ENCODE assay signal across 39 mouse cellular contexts in the genomic region with DNA sequence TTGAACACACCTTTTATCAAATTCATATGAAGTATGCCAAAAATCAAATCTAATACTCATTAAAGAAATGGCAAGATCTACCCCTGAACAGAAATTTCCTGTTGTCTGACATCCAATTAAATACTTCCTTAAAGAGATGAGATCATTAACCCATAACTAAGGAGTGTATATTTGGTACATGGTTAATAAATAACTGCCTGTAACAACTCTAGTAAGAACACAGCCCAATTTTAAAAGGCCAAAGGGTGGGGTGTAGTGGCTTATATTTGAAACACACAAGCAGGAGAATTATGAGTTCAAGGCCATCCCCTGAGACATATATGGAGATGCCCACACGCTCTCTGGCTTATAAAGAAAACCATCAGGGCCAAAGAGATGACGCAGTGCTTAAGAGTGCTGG. TPM values are rescaled to one million over a fixed set of nuclear protein-coding genes. Genes with fewer than 3 reads are reported as not detected.
"Had no signal": no experiment of that assay in that cellular context is flagged by ENCODE, and none has a peak within 500 bp of the region (broad histone marks: within the 10 kb centered on the region; RNA-seq: fewer than 3 reads in every experiment).

No protein-coding gene starts in this region.

- H3K4me2 ChIP-seq: heart, embryonic 11.5 days; heart, embryonic 12.5 days; heart, embryonic 13.5 days; heart, embryonic 15.5 days; hindbrain, embryonic 13.5 days; hindbrain, embryonic 14.5 days; hindbrain, embryonic 15.5 days; kidney, embryonic 15.5 days had no signal

- H3K9me3 ChIP-seq: heart, embryonic 10.5 days; heart, embryonic 12.5 days; heart, embryonic 13.5 days; heart, embryonic 15.5 days; hindbrain, embryonic 10.5 days; hindbrain, embryonic 13.5 days; hindbrain, embryonic 15.5 days; kidney, embryonic 15.5 days had no signal

- ATAC-seq: hindbrain, embryonic 16.5 days; hindbrain, postnatal 0 days; inflammation-experienced regulatory T-cells, adult 6 months had no signal

- H3K9ac ChIP-seq: heart, embryonic 12.5 days; heart, embryonic 13.5 days; heart, embryonic 15.5 days; hindbrain, embryonic 13.5 days; hindbrain, embryonic 14.5 days; hindbrain, embryonic 15.5 days; kidney, embryonic 15.5 days had no signal

- H3K27me3 ChIP-seq: heart, embryonic 12.5 days; heart, embryonic 13.5 days; heart, embryonic 15.5 days; hindbrain, embryonic 13.5 days; hindbrain, embryonic 15.5 days; kidney, embryonic 15.5 days had no signal

- H3K27ac ChIP-seq: heart, adult 2 months; heart, embryonic 10.5 days; heart, embryonic 13.5 days; heart, embryonic 15.5 days; hindbrain, embryonic 10.5 days; hindbrain, embryonic 13.5 days; hindbrain, embryonic 14.5 days; hindbrain, embryonic 15.5 days; hindbrain, postnatal 0 days; kidney, embryonic 15.5 days; kidney, postnatal 0 days; layer of hippocampus, adult 2 months; left cerebral cortex, adult 2 months had no signal

- DNase-seq: heart, adult 2 months; heart, postnatal 10 days; heart, postnatal 14 days; heart, postnatal 36 days; heart, postnatal 4 days; kidney, adult 11 months; kidney, adult 18-20 months; kidney, adult 2 months; kidney, adult 8-10 months; kidney, adult 9 months; kidney, postnatal 10 days; kidney, postnatal 14 days; kidney, postnatal 25 days; kidney, postnatal 36 days; kidney, postnatal 4 days; layer of hippocampus, adult 9-11 months; layer of hippocampus, postnatal 36 days had no signal

- H3K4me3 ChIP-seq: heart, adult 2 months; heart, embryonic 10.5 days; heart, embryonic 12.5 days; heart, embryonic 13.5 days; heart, embryonic 15.5 days; hindbrain, embryonic 10.5 days; hindbrain, embryonic 13.5 days; hindbrain, embryonic 15.5 days; kidney, embryonic 15.5 days; layer of hippocampus, adult 2 months; left cerebral cortex, adult 2 months had no signal

RNA-seq across cellular contexts. Expression of a gene that starts 5.7 kb away (rescaled TPM):
- total RNA-seq: heart, adult 2 months; heart, postnatal 10 days; heart, postnatal 14 days; heart, postnatal 25 days; heart, postnatal 36 days; heart, postnatal 4 days; hematopoietic stem cell, adult 5-6 weeks; hindbrain, postnatal 0 days; layer of hippocampus, adult 18-20 months; layer of hippocampus, adult 2 months; layer of hippocampus, postnatal 10 days; layer of hippocampus, postnatal 25 days; layer of hippocampus, postnatal 36 days; left cerebral cortex, adult 18-20 months; left cerebral cortex, adult 2 months had no signal

RNA-seq across cellular contexts. Expression of a gene that starts 28.7 kb away (rescaled TPM):
- total RNA-seq: heart, postnatal 10 days; heart, postnatal 14 days; heart, postnatal 25 days; hematopoietic stem cell, adult 5-6 weeks had no signal

RNA-seq across cellular contexts. Expression of a gene that starts 30.8 kb away (rescaled TPM):
- total RNA-seq: hematopoietic stem cell, adult 5-6 weeks had no signal
- polyA plus RNA-seq: inflammation-experienced regulatory T-cells, adult 6 months had no signal
